Mouse (Mus musculus) C2C12 (cell line): Measurements from ENCODE around the gene Spdl1.

ENCODE experiments used
- CEBPB ChIP-seq: IDR thresholded peaks from one replicate; pipeline ENCODE4 v1.6.1; 2011; ENCODE audit warnings: low read depth, mild to moderate bottlenecking, control low read depth, moderate library complexity
- CTCF ChIP-seq: IDR thresholded peaks from one replicate; pipeline ENCODE4 v1.5.1; 2011; ENCODE audit not compliant: control insufficient read depth, insufficient read depth, insufficient read length
- MAX ChIP-seq: IDR thresholded peaks from one replicate; pipeline ENCODE4 v1.6.1; 2011; ENCODE audit warnings: mild to moderate bottlenecking, control low read depth
- MYOG ChIP-seq: IDR thresholded peaks from one replicate; pipeline ENCODE4 v1.6.1; 2011; ENCODE audit not compliant: control insufficient read depth, insufficient read length; ENCODE audit errors: extremely low read depth
- USF1 ChIP-seq: IDR thresholded peaks from one replicate; pipeline ENCODE4 v1.6.1; 2011; ENCODE audit warnings: low read depth, mild to moderate bottlenecking, control low read depth, moderate library complexity

DNA sequence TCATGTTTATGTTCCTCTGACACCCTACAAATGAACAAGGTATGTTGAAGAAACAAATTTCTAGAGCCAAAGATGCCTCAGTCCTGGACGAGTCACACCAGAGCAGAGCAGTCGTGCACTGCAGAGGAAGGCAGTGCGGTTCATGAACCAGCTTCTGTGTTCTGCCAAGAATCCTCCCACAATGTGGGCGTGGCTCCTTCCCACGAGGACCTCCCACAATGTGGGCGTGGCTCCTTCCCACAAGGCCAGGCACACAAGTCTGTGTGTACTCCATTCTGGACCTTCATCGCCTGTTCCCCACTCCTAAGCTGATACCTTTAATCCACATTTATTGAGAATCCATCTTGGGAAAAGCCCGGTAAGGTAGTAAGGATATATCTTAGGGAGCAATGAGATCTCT, 41.6 kb downstream of the Spdl1 start:
- TF ChIP-seq CEBPB (no peak), CTCF (no peak), USF1 (no peak), MYOG (no peak), MAX (no peak)
